Mouse (Mus musculus) cerebellum, adult 9-10 months (tissue): ENCODE results near the gene Abcg5.

Experiments
- DNase-seq: peaks from one replicate; pipeline ENCODE4 v3.0.0; 2022

Gene Abcg5

GRCm38 (mm10) chr17:84682734-84683717 is at the start of gene Abcg5:
Gene Abcg5 (minus strand): TSS chr17:84683011.
- no peak for DNase-seq

- DNase-seq = no peak
Measured at GRCm38 (mm10) chr17:84732612-84733011, 49.8 kb upstream of the Abcg5 start.

GRCm38 (mm10) chr17:84731361-84731760 is 48.5 kb upstream of the Abcg5 start:
- no peak for DNase-seq

- no peak for DNase-seq
Measured at GRCm38 (mm10) chr17:84729140-84729539, 46.3 kb upstream of the Abcg5 start.

GRCm38 (mm10) chr17:84728201-84728911 is 45.5 kb upstream of the Abcg5 start:
- DNase-seq = no peak

- DNase-seq = no peak
Measured at GRCm38 (mm10) chr17:84725163-84725562, 42.4 kb upstream of the Abcg5 start.

GRCm38 (mm10) chr17:84724028-84724427 is 41.2 kb upstream of the Abcg5 start:
- no peak for DNase-seq

GRCm38 (mm10) chr17:84719105-84719504 is 36.3 kb upstream of the Abcg5 start:
- DNase-seq = no peak

- DNase-seq = no peak
Measured at GRCm38 (mm10) chr17:84717416-84717815, 34.6 kb upstream of the Abcg5 start.

GRCm38 (mm10) chr17:84716252-84716872 is 33.6 kb upstream of the Abcg5 start:
- no peak for DNase-seq

- no peak for DNase-seq
Measured at GRCm38 (mm10) chr17:84714930-84715329, 32.1 kb upstream of the Abcg5 start.

- no peak for DNase-seq
Measured at GRCm38 (mm10) chr17:84713563-84714164, 30.9 kb upstream of the Abcg5 start.

- DNase-seq = peak; percentile 9
Measured at GRCm38 (mm10) chr17:84709403-84709851, 26.6 kb upstream of the Abcg5 start.

GRCm38 (mm10) chr17:84708818-84709217 is 26.0 kb upstream of the Abcg5 start:
- DNase-seq = no peak

GRCm38 (mm10) chr17:84707407-84707806 is 24.6 kb upstream of the Abcg5 start:
- DNase-seq = no peak

- DNase-seq = peak; percentile 67
Measured at GRCm38 (mm10) chr17:84698727-84699126, 15.9 kb upstream of the Abcg5 start.

- no peak for DNase-seq
Measured at GRCm38 (mm10) chr17:84696537-84696936, 13.7 kb upstream of the Abcg5 start.

GRCm38 (mm10) chr17:84693741-84694140 is 10.9 kb upstream of the Abcg5 start:
- no peak for DNase-seq

GRCm38 (mm10) chr17:84690111-84690510 is 7.3 kb upstream of the Abcg5 start:
- DNase-seq = no peak

GRCm38 (mm10) chr17:84689316-84689715 is 6.5 kb upstream of the Abcg5 start:
- DNase-seq = no peak

GRCm38 (mm10) chr17:84688834-84689233 is 6.0 kb upstream of the Abcg5 start:
- DNase-seq = no peak

- no peak for DNase-seq
Measured at GRCm38 (mm10) chr17:84687994-84688393, 5.2 kb upstream of the Abcg5 start.

- DNase-seq = no peak
Measured at GRCm38 (mm10) chr17:84685286-84685685, 2.5 kb upstream of the Abcg5 start.
